Mouse (Mus musculus) spleen, adult 12 weeks (tissue): Measurements from ENCODE around the gene Nacc1.

Experiments
- DNase-seq: peaks from one replicate; pipeline ENCODE4 v3.0.0; 2022; ENCODE audit warnings: low spot score

Nacc1 gene

DNA sequence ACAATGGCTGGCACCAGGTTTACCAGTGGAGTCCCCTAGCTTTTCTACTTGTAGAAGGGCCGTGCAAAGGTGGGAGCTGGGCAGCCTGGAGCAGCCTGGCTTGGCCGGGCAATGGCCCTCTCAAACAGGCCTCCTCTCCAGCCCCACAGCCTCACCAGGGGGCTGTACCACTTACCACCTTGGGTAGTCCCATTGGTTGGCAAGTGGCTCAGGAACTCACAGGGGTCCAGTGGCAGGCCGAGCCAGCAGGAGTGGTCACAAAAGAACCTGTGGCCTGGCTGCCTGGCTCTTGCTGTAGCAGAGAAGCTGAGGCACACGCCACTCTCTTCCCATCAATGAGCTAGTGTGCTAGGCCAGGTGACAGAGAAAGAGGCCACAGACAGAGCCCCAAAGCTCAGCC, 26.5 kb upstream of the Nacc1 start:
- no peak for DNase-seq

DNA sequence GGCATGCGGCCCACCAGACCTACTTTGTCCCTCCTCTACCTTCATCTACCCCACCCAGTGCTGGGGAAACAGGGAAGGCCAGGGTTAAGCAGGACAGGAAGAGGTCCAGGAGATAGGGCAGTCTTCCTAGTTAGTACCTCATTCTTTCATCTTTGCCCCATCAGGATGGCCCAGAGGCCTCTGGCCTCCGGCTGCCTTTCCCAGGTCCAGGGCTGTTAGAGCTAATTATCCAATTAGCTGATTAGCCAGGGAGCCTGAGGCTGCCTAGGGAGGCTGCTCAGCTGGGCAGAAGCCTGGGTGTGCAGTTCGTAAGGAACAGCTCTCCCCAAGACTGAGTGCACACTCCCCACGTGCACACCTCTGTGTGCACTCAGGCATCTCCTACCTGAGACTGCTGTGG, 25.7 kb upstream of the Nacc1 start:
- no peak for DNase-seq

DNA sequence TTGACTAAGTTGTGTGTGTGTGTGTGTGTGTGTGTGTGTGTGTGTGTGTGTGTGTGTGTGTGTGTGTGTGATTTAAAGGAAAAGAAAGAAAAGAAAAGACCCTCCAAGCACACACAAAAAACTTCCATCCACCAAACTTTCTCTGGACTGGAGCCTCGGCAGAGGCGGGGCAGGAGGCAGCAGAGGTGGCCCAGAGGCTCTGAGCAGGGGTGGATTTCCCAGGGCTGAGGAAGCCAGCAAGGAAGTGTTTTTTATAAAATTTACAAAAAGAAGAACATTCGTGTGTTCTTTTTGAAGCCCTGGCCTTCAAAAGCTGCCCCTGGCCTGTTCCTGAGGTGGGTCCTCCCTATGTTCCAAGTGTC, 25.1 kb upstream of the Nacc1 start:
- DNase-seq = no peak

DNA sequence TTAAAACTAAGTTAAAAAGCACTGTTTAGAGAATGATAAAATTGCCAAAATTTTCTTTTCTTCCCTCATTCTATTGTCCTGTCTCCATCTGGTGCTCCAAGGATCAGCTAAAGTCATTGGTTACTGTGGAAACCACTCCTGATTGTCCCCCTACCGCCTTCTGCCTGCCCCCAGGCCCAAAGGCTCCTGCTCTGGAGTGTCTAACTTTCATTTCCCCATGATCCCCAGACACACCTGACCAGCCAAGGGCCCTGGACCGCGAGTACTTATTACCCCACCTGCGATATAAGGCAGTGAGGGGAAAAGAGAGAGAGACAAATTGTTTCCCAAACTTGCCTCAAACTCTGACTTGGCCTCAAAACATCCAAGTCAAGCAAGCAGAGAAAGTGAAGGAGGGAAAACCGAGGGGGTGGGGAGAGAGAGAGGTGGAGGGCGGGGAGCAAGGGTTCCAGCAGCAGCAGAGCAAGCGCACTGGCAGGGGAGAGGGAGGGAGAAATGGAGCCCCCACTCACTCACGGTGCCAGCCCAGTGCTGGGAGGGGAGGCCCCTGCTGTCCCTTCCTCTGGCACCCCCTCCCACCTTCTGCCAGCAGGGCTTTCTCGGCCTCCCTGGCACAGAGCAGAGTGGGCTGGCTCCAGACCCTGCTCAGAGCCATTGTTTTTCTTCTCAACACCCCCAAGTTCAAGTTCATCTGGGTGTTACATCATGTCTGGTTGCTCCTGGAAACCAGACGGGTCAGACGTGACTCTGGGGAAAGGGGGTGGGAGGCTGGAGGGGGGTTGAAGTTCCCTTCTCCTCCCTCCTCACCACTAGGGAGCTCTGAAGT, 24.5 kb upstream of the Nacc1 start:
- no peak for DNase-seq

DNA sequence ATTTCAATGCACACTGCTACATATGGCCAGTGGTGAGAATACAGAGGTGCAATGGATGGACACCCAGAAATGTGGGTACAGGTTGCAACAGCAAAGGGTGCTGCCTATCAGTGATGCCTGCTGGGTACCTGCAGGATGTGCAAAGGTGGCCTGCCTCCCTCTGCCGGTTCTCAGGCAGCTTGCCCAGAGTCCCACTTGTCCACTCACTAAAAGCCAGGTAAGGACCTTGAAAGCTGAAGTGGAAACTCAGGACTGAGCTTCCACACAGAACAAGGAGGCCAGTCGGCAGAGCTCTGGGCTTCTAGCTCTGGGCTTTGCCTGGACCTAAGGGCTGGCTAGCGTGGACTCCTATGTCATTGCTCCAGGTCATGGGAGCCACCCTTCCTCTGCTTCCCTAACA, 23.6 kb upstream of the Nacc1 start:
- DNase-seq = no peak

DNA sequence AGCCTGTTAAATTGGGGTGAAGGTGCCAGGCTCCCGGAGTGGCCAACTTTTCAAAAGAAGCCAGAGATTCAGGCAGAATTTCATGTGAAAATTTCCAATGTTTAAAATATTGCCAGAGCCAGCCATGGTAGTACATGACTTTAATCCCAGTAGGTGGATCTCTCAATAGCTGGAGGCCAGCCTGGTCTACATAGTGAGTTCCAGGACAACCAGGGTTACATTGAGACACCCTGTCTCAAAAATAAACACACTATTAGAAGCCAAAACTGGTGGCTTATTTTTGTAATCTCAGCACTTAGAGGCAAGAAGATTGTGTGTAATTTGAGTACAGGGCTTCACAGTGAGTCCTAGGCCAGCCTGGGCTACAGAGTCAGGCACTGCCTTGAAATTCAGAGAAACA, 22.3 kb upstream of the Nacc1 start:
- no peak for DNase-seq

DNA sequence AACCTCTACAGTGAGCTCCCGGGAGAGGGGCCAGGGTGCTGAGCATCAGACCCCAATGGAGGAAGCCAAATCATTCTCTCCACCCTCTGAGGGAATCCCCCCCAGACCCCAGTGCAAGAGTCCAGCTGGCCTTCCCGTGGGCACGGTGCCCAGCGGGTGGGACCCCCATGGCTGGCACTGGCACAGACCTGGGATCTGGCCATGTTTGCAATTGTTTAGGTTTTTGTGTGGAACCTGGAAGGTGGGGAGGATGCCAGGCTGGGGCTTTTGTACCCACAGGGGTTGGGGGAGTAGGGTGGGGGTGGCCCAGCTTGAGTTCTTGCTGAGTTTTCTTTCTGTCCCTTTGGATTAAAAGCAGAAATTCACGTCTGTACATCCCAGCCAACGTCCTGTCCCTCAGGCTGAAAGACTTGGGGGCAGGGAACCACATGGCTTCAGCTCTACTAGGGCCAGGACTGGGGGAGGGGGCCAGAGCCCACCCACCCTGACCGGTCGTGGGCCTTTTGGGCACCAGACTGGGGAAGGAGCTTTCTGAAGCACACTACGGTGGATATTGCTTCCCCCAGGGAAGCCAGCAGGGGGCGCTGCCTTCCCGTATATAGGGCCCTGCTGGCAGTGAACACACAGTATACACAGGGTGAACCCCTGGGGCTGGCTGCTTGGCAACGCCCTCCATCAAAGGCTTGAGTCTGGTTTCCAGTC, 21.3 kb upstream of the Nacc1 start:
- peak; percentile 84 for DNase-seq

DNA sequence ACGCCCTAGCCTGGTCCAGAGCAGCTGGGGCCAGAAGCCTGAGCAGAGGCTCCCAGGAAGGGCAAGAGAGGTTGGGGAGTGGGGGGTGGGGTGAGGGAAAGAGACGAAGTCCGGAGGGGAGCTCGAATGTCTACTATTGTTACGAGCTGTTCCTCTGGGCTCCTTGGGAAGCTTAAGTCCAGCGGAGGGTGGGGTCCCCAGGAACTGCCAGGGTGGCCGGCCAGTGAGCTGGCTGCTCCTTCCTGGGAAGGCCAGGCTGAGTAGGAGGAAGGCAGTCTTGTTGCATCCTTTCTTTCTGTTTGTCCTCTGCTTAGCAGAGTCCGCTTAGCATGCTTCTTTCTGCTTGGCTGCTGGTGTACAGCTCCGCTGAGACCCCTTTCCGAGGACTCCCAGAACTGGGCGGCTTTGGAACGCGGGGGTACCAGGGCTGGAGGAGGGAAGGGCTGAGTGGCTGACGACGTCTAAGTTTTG, 20.4 kb upstream of the Nacc1 start:
- DNase-seq = no peak

DNA sequence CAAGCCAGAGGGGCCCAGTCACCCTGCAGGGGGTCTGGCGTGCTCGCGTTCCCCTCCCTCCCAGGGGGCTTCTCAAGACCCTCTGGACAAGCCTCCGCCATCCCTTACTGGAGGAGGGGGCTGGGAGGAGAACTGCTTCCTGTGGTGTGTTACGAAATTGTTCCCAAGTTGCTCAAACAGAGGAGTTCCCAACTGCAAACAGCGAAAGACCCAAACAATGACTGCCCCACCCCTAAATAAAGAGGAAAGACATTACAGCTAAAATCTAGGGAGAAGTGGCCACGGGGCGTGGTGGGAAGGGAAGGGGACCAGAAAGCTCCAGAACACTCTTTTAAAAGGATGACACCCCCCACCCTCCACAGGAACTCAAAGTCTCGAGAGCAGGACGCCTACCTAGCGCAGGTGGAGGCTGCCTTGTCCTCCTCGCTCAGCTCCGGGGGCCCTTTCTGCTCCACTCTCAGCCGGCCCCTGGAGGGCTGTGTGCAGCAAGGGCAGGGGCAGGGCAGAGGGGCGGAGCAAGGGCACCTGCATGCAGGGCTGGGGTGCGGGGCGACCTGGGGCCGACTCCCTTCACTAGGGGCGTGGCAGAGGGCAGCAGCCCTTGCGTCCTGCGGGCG, 19.7 kb upstream of the Nacc1 start:
- no peak for DNase-seq

DNA sequence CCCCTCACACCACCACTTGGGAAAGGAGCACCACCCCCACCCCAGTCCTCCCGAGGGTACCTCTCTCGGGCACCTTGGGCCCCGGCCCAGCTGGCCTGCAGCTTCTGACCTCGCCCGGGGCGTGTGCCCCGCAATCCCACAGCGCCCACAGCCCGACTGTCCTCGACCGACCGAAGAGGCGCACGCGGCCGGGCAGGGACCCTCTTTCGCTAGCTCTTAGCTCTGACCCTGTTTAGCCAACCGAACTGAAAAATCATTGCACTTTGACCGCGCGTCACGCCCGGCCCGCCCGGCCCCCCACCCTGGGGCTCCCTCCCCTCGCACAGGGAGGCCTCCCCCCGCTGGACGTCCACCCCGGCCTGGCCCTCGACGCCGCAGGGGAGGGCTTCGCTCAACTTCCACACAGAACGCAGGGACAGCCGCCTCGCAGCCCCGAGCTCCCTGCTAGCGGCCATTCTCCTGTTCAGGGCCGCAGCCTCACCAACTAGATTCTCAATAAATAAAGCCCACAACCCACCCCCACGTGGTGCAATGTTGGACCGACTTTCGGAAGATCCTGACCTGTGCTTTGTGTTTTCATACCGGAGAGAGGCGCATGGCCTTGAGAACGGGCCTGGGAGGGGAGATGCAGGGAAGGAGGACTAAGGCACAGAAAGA, 19.1 kb upstream of the Nacc1 start:
- DNase-seq = no peak

DNA sequence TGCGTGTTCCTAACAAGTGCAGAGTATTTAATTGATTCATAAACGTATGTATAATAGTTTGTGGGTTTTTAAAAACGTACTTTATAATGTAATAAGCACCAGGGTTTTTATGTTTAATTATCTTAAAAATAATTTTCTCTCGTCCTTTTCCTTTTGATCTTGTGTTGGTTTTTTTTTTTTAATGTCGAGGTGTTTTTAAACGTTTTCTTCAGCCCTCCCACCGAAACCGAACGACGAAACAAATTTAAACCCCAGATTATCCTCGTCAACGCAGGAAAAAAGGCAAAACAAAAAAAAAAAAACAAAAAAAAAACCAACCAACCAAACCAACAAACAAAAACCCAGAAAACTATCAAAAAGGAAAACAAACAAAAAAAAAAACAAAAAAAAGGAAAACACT, 18.3 kb upstream of the Nacc1 start:
- no peak for DNase-seq

DNA sequence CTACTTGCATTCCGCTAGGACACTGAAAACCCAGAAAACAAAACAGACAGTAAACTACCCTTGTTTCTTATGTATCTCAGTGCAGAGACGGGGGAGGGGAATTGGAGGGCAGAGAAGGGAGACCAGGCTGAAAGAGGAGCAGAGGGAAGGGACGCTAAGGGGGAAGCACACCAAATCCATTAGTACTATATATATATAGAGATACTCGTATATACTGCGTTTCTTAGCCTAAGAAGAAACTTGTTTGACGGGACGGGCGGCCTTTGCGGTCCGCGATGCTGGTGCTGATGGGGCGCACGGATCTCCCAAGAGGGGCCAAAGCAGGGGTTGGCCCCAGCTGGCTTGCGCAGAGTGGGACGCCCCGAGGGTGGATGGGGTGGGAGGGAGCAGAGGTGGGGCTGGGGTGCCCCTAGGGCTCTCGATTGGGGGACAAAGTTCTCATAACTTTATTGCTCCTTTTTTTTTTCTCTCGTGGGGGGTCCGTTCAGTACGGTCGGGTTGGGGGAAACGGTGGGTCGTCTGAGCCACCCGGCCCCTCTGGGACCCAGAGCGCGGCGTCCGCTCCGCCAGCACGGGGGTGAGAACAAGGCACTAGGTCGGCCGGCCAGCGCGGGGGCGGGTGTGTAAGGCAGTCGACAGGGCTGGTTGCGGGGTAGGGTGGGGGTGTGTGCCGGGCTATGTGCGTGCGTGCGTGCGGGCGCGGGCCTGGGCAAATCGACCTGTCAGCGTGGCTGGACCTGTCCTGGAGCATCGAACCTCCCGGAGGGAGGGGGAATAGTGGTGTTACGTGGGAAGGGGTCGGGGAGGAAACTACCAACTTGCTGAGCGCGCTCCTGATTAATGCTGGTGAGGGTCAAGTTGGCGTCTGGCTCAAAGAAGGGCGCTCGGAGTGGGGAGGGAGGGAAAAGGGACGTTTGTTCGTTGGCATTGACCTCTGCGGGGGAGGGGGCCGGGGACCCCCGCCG, 17.5 kb upstream of the Nacc1 start:
- peak; percentile 53 for DNase-seq

DNA sequence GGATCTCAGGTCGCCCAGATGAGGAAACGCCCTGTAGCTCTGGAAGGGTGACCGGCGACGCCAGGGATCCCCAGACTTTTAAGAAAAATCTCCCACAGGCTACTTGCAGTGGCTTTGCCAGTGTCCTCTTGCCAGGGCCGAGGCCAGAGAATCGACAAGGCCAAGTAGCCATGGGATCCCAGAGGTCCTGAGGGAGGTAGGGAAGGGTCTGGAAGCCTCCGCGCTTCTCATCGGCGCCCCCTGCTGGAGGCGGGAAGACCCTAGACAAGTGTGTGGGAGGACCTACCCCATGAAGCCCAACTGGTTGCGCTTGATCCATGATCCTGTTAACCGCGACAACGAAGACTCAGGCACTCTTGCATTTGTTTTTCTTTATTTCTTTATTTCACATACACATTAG, 16.7 kb upstream of the Nacc1 start:
- DNase-seq = peak; percentile 82

DNA sequence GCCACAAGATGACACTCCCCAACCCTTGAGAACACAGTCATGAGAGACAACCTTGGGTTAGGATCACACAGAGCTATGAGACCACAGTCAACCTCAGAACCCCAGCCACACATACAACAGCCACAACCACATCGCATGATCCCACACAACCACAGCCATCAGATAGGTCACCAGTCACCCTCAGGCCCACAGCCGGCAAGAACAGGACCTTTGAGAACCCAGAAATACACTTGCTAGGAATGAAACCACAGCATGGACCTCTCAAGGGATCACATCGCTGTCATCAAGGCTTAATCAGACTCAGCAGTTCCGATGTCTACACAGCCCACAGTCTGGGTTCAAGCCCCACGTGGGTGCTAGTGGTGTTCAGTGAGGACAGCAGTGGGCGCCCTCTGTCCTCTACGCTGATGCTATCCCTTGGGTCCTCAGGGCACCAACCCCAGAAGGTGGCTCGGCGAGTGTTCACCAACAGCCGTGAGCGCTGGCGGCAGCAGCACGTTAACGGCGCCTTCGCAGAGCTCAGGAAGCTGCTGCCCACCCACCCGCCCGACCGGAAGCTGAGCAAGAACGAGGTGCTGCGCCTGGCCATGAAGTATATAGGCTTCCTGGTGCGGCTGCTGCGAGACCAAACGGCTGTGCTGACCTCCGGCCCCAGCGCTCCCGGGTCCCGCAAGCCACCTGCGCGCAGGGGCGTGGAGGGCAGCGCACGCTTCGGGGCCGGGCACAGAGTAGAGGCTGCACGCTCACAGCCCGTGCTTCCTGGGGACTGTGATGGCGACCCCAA, 16.0 kb upstream of the Nacc1 start:
- peak; percentile 49 for DNase-seq

DNA sequence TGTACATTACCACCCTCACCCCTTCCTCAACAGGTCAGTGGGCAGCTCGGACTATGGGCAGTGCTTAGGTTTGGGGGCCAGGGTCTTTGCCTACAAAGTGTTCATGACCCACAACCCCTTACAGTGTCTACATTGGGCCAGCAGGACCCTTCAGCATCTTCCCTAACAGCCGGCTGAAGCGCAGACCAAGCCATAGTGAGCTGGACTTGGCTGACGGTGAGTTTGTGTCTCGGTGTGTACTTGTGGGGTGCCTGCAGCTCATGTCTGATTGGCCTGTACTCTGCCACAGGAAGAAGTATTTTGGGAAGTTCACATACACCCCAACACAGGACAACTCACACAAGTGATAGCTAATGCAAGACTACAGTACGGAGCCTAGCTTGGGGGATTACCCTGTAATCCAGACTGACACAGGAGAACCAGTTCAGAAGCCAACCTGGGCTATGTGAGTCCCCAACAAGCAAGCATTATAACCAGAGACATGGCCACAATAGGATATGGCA, 15.4 kb upstream of the Nacc1 start:
- DNase-seq = no peak

DNA sequence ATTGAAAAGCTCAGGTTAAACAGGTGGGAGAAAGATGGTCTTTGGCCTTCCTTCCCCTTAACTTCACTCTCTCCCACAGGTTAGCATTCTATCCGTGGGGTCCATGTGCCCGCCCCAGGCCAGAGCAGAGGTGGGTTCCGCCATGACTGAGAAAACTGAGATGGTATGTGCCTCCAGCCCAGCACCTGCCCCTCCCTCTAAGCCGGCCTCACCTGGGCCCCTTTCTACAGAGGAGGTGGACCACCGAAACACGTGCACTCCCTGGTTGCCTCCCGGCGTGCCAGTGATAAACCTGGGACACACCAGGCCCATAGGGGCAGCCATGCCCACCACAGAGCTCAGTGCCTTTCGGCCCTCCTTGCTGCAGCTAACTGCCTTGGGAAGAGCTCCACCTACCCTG, 14.9 kb upstream of the Nacc1 start:
- no peak for DNase-seq

DNA sequence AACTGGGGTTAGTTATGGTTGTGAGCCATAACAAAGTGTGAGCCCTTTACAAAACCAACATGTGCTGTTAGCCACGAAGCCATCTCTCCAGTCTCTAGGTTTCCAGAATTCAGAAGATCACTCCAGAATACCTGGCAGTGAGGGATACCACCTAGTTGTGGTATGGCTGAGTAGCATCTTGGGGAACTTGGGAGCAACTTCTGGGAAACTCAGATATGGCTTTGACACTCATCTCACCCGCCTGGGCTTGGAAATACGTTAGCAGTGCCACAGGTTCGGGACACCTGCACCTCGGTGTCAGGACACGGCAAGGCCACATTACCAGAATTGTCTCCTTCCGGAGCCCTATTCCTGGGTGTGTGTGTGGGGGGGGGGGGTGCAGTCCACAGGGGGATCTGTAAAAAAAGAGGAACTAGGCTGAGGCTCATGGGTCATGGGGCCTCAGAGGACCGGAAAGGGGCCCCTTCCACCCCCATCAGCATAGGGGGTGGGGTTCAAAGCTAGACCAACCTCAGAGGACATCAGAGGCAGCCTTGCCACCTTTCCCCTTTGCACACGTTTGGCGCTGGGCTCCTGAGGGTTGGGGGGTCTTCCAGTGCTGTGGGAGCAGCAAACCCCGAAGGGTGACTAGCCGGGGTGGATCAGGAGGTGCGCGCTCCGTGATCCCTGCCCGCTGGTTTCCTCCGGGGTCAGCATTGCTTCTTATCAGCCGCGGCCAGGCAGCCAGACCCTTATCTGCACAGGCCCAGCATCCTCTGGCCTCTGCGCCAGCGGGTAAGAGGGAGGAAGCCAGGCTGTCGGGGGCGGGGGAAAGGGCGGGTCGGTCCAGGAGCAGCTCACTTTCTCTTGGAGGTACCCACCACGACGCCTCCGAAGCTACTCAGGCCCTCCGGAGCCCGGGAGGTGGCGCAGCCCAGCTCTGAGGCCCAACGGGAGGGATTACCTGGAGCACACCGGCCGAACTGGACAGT, 13.6 kb upstream of the Nacc1 start, which contains the start of gene Lyl1:
Gene Lyl1 (plus strand): TSS at position 517 of the 971 bp plus-strand sequence.
- peak; percentile 93 for DNase-seq

DNA sequence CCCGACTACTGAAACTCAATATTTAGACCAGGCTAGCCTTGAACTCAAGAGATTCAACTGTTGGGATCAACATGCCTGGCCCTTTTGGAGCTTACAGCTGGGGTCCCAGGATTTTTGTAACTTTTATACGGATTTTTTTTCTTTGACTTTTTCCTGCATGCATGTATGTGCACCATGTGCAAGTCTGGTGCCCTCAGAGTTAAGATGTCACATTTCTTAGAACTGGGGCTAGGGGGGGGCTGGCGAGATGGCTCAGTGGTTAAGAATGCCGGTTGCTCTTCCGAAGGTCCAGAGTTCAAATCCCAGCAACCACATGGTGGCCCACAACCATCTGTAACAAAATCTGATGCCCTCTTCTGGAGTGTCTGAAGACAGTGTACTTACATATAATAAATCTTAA, 12.9 kb upstream of the Nacc1 start:
- DNase-seq = no peak

DNA sequence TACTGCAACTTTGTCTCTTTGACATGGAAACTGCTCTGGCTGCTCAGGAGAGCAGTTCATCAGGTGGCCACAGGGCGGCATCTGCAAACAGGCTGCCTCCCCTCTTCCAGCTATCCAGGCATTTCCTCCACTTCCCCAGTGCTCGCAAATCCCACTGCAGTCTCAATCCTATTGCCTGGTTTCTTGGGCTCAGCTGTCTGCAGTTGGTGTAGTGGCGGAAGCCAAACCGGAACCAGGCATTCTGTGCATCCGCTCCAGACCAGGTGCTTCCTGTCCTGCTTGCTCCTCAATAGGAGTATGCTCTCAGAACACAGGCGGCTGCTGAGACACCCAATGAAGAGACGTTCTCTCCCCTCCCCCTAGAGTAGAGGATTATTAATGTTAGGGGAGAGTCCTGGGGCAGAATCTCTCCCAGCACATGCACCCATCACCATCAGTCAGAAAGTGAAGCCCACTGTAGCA, 12.2 kb upstream of the Nacc1 start:
- DNase-seq = peak; percentile 56
